ENCODE assay signal across 8 mouse cellular contexts in the genomic region with DNA sequence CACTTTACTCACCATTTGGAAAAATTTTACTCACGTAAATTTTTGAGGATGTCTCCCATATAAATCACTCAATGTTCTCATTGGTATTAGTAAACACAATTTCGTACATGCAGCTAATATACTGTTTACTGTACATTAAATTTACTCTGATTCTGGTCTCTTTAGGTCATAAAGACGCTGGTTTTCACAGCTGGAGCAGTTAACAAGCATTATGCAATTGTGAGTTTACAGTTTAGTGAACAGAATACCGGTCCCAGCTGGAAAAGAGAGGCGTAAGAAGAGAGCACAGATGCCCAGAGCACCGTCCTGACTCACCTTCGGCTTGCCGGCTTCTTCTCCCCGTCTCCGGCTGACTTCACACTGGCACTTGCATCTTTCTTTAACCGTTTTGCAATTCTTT. TPM values are rescaled to one million over a fixed set of nuclear protein-coding genes. Genes with fewer than 3 reads are reported as not detected.
DNase-seq lines count a peak whose midpoint lies in the region; ATAC-seq and TF ChIP-seq lines count a peak whose summit lies in the region.

Srek1ip1 (plus strand) TSS at position 301 of the 400 bp plus-strand sequence.

- H3K4me2 ChIP-seq in heart, embryonic 15.5 days, result no peak within 1 kb of the TSS
- H3K4me2 ChIP-seq in stomach, embryonic 15.5 days, result no peak within 1 kb of the TSS

- no peak within 1 kb of the TSS for H3K4me3 ChIP-seq in cortical plate, adult 2 months (ENCODE audit: insufficient read depth, low read length)
- no peak within 1 kb of the TSS for H3K4me3 ChIP-seq in heart, embryonic 15.5 days
- H3K4me3 ChIP-seq in stomach, embryonic 15.5 days (replicated peaks), result no peak within 1 kb of the TSS

- H3K27me3 ChIP-seq in heart, embryonic 15.5 days, result no peaks in the 10 kb centered on the region
- no peaks in the 10 kb centered on the region for H3K27me3 ChIP-seq in stomach, embryonic 15.5 days (replicated peaks)

- no peaks in the 10 kb centered on the region for H3K9me3 ChIP-seq in heart, embryonic 15.5 days (replicated peaks)
- H3K9me3 ChIP-seq in stomach, embryonic 15.5 days, result no peaks in the 10 kb centered on the region

- ATAC-seq in heart, embryonic 15.5 days (replicated peaks; ENCODE audit: insufficient number of reproducible peaks, insufficient read depth, low FRiP score, low read depth), result no peak
- ATAC-seq in stomach, embryonic 15.5 days (ENCODE audit: insufficient read depth, low FRiP score, low read depth), result no peak

- peaks cover 18% of the 10 kb centered on the region for H3K36me3 ChIP-seq in heart, embryonic 15.5 days
- no peaks in the 10 kb centered on the region; the same call in none of the 2 replicates for H3K36me3 ChIP-seq in stomach, embryonic 15.5 days

- H3K4me1 ChIP-seq in cortical plate, adult 2 months (ENCODE audit: control insufficient read depth, insufficient read depth, low read length), result no peaks in the 10 kb centered on the region
- H3K4me1 ChIP-seq in heart, embryonic 15.5 days (replicated peaks), result no peaks in the 10 kb centered on the region
- no peaks in the 10 kb centered on the region for H3K4me1 ChIP-seq in stomach, embryonic 15.5 days

- WGBS in heart, embryonic 15.5 days, result 85% methylated on average over 11 of the region's 11 CpGs
- WGBS in stomach, embryonic 15.5 days, result 91% methylated on average over 11 of the region's 11 CpGs

- TF ChIP-seq POLR2A in cortical plate, adult 2 months (IDR thresholded peaks at IDR 0.05; ENCODE audit: extremely low read depth, insufficient read depth, low read length), result no peak

- no peak within 1 kb of the TSS for H3K27ac ChIP-seq in cortical plate, adult 2 months (ENCODE audit: insufficient read depth, low read length)
- H3K27ac ChIP-seq in heart, embryonic 15.5 days, result no peak within 1 kb of the TSS
- no peak within 1 kb of the TSS for H3K27ac ChIP-seq in stomach, embryonic 15.5 days

- no peak for TF ChIP-seq CTCF in cortical plate, adult 2 months (IDR thresholded peaks at IDR 0.05; ENCODE audit: extremely low read depth, insufficient read depth, low read length)

- intact Hi-C loops in left cerebral cortex, postnatal 25 days (cut with DNase I), result no loop called here

- H3K9ac ChIP-seq in heart, embryonic 15.5 days, result no peak within 1 kb of the TSS
- H3K9ac ChIP-seq in stomach, embryonic 15.5 days, result no peak within 1 kb of the TSS

- no peak for DNase-seq in left cerebral cortex, adult 18-20 months (ENCODE audit: low spot score in 2 of 2)
- DNase-seq in left cerebral cortex, adult 9 months (ENCODE audit: low spot score in 2 of 2), result no peak
- no peak for DNase-seq in left cerebral cortex, postnatal 25 days (ENCODE audit: low spot score in 2 of 2)
- DNase-seq in cerebellum, postnatal 14 days, result no peak
- DNase-seq in cerebellum, adult 9-10 months, result no peak

RNA-seq across cellular contexts. Expression of gene Srek1ip1, which starts in this region (rescaled TPM):
- total RNA-seq in left cerebral cortex, adult 18-20 months (2021), result 10 to 100 TPM; 18.8 to 20.7 TPM
- 18.2 and 18.4 TPM in 2 replicates for polyA plus RNA-seq in cortical plate, adult 2 months (2012; rRNA removed)
- 16.7 and 19.5 TPM in 2 replicates for polyA plus RNA-seq in heart, embryonic 15.5 days (2015; fragmentation: Nextera tagmentation; extraction: Ambion mirVana)
- 10 to 100 TPM; 17.9 to 18.3 TPM for total RNA-seq in left cerebral cortex, postnatal 25 days (2021)
- 20.4 and 23.5 TPM in 2 replicates for polyA plus RNA-seq in stomach, embryonic 15.5 days (2015; fragmentation: Nextera tagmentation; extraction: Ambion mirVana)
